Mouse (Mus musculus) kidney, adult 2 months (tissue): ENCODE measurements at regions not wholly inside any gene's neighbourhood (a gene's known extent, or its start where the extent isn't known, plus 50 kb on each side); places are given as distances from the start of the nearest gene placed in this dataset.

Experiments used
- DNase-seq: peaks from one replicate; pipeline ENCODE4 v3.0.0; 2021
- H3K27ac ChIP-seq: fragments of 200-500 bp; 2 replicates; pipeline ENCODE4 v1.5.1; 2012; ENCODE audit warnings: low read depth, low read length, control low read depth, inconsistent platforms; ENCODE audit not compliant: insufficient read depth
- H3K27me3 ChIP-seq: fragments of 200-500 bp; replicated peaks from 2 replicates; pipeline ENCODE4 v1.6.1; 2012; ENCODE audit warnings: mild to moderate bottlenecking, moderate library complexity, low read length, inconsistent platforms; ENCODE audit not compliant: control insufficient read depth, insufficient read depth
- H3K36me3 ChIP-seq: fragments of 200-500 bp; 2 replicates; pipeline ENCODE4 v1.6.1; 2012; ENCODE audit warnings: mild to moderate bottlenecking, moderate library complexity, low read length, inconsistent platforms; ENCODE audit not compliant: control insufficient read depth, insufficient read depth
- H3K4me1 ChIP-seq: fragments of 200-500 bp; 2 replicates; pipeline ENCODE4 v1.6.1; 2011; ENCODE audit warnings: low read length; ENCODE audit not compliant: control insufficient read depth, insufficient read depth
- H3K4me3 ChIP-seq: fragments of 200-500 bp; 2 replicates; pipeline ENCODE4 v1.5.1; 2011; ENCODE audit warnings: mild to moderate bottlenecking, low read depth, low read length, control low read depth; ENCODE audit not compliant: insufficient read depth
- CTCF ChIP-seq: fragments of 200-500 bp; conservative IDR thresholded peaks from 2 replicates; pipeline ENCODE4 v1.5.1; 2011; ENCODE audit warnings: low read depth, mild to moderate bottlenecking, control low read depth, low read length, moderate library complexity, mixed read lengths; ENCODE audit not compliant: insufficient read depth, insufficient read length
- POLR2A ChIP-seq: fragments of 200-500 bp; IDR thresholded peaks from one replicate; pipeline ENCODE4 v1.6.1; 2011; ENCODE audit warnings: low read depth, low read length, control low read depth
- WGBS: fragments of 180-500 bp; shearing (Covaris S2); methylation state at CpG from one replicate; pipeline ENCODE4 v1.1.7; 2018; 5-methylcytosine and 5-hydroxymethylcytosine counted together

GRCm38 (mm10) chr8:23511792-23512191 is 1100.6 kb downstream of the Mrps31 start:
- Histone ChIP-seq H3K4me1 (no peaks in the 10 kb centered on the region), H3K36me3 (no peaks in the 10 kb centered on the region), H3K4me3 (no peak overlapping the region), H3K27ac (no peak overlapping the region), H3K27me3 (no peaks in the 10 kb centered on the region; the same call in 1 of the 2 replicates)
- no peak for TF ChIP-seq POLR2A
- DNase-seq = no peak
- WGBS = 95% methylated on average over 6 of the region's 6 CpGs

DNA sequence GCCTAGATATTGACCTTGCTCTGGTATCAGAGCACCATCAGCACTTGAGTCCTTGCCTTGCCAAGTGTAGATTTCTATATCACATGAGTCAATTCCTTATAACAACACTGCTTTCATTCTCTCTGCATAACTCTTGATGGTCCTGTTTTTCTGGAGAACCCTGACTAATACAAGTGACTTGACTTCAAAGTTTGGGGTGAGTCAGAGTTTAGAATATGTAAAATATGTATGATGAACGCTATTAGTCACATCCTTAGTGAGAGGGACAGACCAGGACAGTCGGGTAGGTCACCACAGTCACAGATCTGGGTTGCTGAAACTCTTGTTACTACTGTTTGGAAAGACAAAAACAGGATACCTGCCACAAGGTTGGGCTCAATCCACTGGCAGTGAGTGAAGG is 1105.3 kb downstream of the Mrps31 start:
- Histone ChIP-seq H3K36me3 (no peaks in the 10 kb centered on the region), H3K27ac (no peak overlapping the region), H3K4me3 (no peak overlapping the region), H3K4me1 (no peaks in the 10 kb centered on the region), H3K27me3 (no peaks in the 10 kb centered on the region; the same call in 1 of the 2 replicates)
- 73% methylated on average over 2 of the region's 2 CpGs for WGBS
- TF ChIP-seq POLR2A (no peak), CTCF (no peak)
- no peak for DNase-seq

- H3K27ac ChIP-seq = no peak overlapping the region
- H3K27me3 ChIP-seq = no peaks in the 10 kb centered on the region
- H3K36me3 ChIP-seq = no peaks in the 10 kb centered on the region
- H3K4me1 ChIP-seq = no peaks in the 10 kb centered on the region
- H3K4me3 ChIP-seq = no peak overlapping the region
- 56% methylated on average over 10 of the region's 10 CpGs for WGBS
- peak; percentile 33 for DNase-seq
- TF ChIP-seq CTCF (peak; percentile 59), POLR2A (no peak)
Measured at GRCm38 (mm10) chr8:23531551-23532142, 1120.5 kb downstream of the Mrps31 start.

- Histone ChIP-seq H3K4me1 (no peaks in the 10 kb centered on the region), H3K36me3 (no peaks in the 10 kb centered on the region), H3K27ac (no peak overlapping the region), H3K27me3 (no peaks in the 10 kb centered on the region), H3K4me3 (no peak overlapping the region)
- no peak for DNase-seq
- WGBS = 69% methylated on average over 7 of the region's 7 CpGs
- TF ChIP-seq POLR2A (no peak), CTCF (no peak)
Measured at GRCm38 (mm10) chr8:23537681-23538359, 1126.7 kb downstream of the Mrps31 start.

GRCm38 (mm10) chr8:23553565-23554473 is 1142.7 kb downstream of the Mrps31 start:
- 69% methylated on average over 11 of the region's 12 CpGs for WGBS
- H3K36me3 ChIP-seq = no peaks in the 10 kb centered on the region
- no peak overlapping the region for H3K4me3 ChIP-seq
- H3K27me3 ChIP-seq = no peaks in the 10 kb centered on the region
- no peak for TF ChIP-seq CTCF
- TF ChIP-seq POLR2A = no peak
- DNase-seq = no peak
- no peaks in the 10 kb centered on the region for H3K4me1 ChIP-seq
- H3K27ac ChIP-seq = no peak overlapping the region

DNA sequence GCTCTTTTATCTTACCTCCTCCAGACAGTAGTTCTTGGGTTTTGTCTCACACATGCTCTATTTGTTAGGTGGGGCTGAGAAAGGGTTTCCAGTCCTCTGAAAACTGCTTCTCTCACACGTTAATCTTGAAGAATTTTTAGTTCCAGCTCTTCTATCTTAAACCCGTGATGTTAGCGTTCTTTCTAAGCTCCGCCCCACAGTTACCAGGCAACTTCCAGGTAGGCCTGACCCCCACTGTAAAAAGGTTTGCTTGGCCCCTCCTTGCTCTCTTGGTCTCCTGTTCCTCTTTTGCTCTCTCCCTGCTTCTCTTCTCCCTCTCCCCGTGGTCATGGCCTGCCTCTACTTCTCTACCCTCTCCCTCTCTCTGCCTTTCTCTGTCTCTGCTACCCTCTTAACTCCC is 1149.7 kb downstream of the Mrps31 start:
- Histone ChIP-seq H3K4me1 (no peaks in the 10 kb centered on the region), H3K27me3 (no peaks in the 10 kb centered on the region), H3K36me3 (no peaks in the 10 kb centered on the region), H3K27ac (no peak overlapping the region), H3K4me3 (no peak overlapping the region)
- DNase-seq = no peak
- TF ChIP-seq CTCF (no peak), POLR2A (no peak)
- 80% methylated on average over 5 of the region's 5 CpGs for WGBS
